Mouse (Mus musculus) limb, embryonic 13.5 days (tissue): ENCODE data around the gene Ppm1k. TPM values are rescaled to one million over a fixed set of nuclear protein-coding genes. Genes with fewer than 3 reads are reported as not detected.
"Not testable (repeated sequence)": the region's sequence is repeated elsewhere in the genome, so short reads cannot be mapped to it uniquely, and the experiment has no call there.

ENCODE experiments used
- ATAC-seq: fragments of 200-750 bp; cut with Nextera tagmentation; 2 replicates; pipeline ENCODE4 v1.8.0; 2017; ENCODE audit warnings: low read depth, moderate number of reproducible peaks, moderate TSS enrichment; ENCODE audit not compliant: low FRiP score
- H3K27ac ChIP-seq: fragments of 300-500 bp; sonication (generic); 2 replicates; pipeline ENCODE4 v1.5.1; 2015; ENCODE audit warnings: inconsistent platforms, mild to moderate bottlenecking, moderate library complexity
- H3K27me3 ChIP-seq: fragments of 300-500 bp; sonication (generic); 2 replicates; pipeline ENCODE4 v1.6.1; 2015; ENCODE audit warnings: mild to moderate bottlenecking, inconsistent platforms
- H3K36me3 ChIP-seq: fragments of 300-500 bp; sonication (generic); 2 replicates; pipeline ENCODE4 v1.6.1; 2015; ENCODE audit warnings: inconsistent platforms, mild to moderate bottlenecking, moderate library complexity
- H3K4me1 ChIP-seq: fragments of 300-500 bp; sonication (generic); 2 replicates; pipeline ENCODE4 v1.6.1; 2015; ENCODE audit warnings: inconsistent platforms
- H3K4me2 ChIP-seq: fragments of 300-500 bp; sonication (generic); replicated peaks from 2 replicates; pipeline ENCODE4 v1.6.1; 2015; ENCODE audit warnings: inconsistent platforms, mild to moderate bottlenecking, moderate library complexity
- H3K4me3 ChIP-seq: fragments of 300-500 bp; sonication (generic); 2 replicates; pipeline ENCODE4 v1.5.1; 2015; ENCODE audit warnings: moderate library complexity, mild to moderate bottlenecking, inconsistent platforms
- H3K9ac ChIP-seq: fragments of 300-500 bp; sonication (generic); 2 replicates; pipeline ENCODE4 v1.6.1; 2015; ENCODE audit warnings: mild to moderate bottlenecking, inconsistent platforms
- H3K9me3 ChIP-seq: fragments of 300-500 bp; sonication (generic); 2 replicates; pipeline ENCODE4 v1.6.1; 2016; ENCODE audit warnings: inconsistent platforms
- WGBS: fragments of 180-500 bp; shearing (Covaris S2); methylation state at CpG from one replicate; pipeline ENCODE4 v1.1.7; 2015; 5-methylcytosine and 5-hydroxymethylcytosine counted together
- polyA plus RNA-seq: library from polyadenylated mRNA; unstranded; fragments of >200 nt; fragmentation: Nextera tagmentation; extraction: Ambion mirVana; gene quantifications from 2 replicates; pipeline ENCODE4 v1.2.1, GENCODE M21; 2015

The Ppm1k gene
- polyA plus RNA-seq, 1 experiment from 2014 or later: 5.3 TPM

- 96% methylated on average over 2 of the region's 2 CpGs for WGBS
- peaks cover 19% of the 10 kb centered on the region for H3K36me3 ChIP-seq
- H3K27ac ChIP-seq: no peak overlapping the region
- no peak for ATAC-seq
- H3K9me3 ChIP-seq: no peaks in the 10 kb centered on the region
- H3K4me3 ChIP-seq: no peak overlapping the region
- no peak overlapping the region for H3K9ac ChIP-seq
- no peak overlapping the region for H3K4me2 ChIP-seq
- no peaks in the 10 kb centered on the region for H3K4me1 ChIP-seq
- no peaks in the 10 kb centered on the region for H3K27me3 ChIP-seq
These were observed 8.3 kb downstream of the Ppm1k start for GRCm38 (mm10) chr6:57526933-57527332.

DNA sequence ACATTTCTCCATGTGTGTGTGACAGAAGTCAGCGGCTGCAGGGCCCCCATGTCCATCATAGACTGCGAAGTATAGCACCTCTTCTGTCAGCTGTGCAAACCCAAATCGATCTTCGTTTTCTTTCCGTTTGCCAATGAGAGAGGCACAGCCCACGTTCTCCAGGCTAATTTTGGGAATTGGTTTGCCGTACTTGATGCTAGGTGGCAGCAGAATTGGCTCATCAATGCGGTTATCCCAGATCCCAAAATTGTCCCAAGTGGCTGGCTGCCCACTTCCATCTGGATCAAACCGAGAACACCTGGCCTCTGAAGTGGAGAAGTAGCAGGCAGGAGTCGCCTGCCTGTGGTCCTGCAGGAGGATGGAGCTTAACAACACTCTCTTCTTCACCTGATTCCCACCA is 10.5 kb downstream of the Ppm1k start:
- WGBS: 89% methylated on average over 10 of the region's 10 CpGs
- Histone ChIP-seq H3K4me2 (no peak overlapping the region), H3K4me1 (no peaks in the 10 kb centered on the region), H3K9ac (no peak overlapping the region), H3K27me3 (no peaks in the 10 kb centered on the region), H3K36me3 (peaks cover 19% of the 10 kb centered on the region), H3K9me3 (no peaks in the 10 kb centered on the region), H3K4me3 (no peak overlapping the region), H3K27ac (no peak overlapping the region)
- no peak for ATAC-seq

GRCm38 (mm10) chr6:57520749-57521652 is 14.3 kb downstream of the Ppm1k start:
- Histone ChIP-seq H3K27ac (no peak overlapping the region), H3K4me2 (no peak overlapping the region), H3K36me3 (peaks cover 23% of the 10 kb centered on the region), H3K27me3 (no peaks in the 10 kb centered on the region), H3K9ac (no peak overlapping the region), H3K4me1 (no peaks in the 10 kb centered on the region), H3K9me3 (no peaks in the 10 kb centered on the region), H3K4me3 (no peak overlapping the region)
- no peak for ATAC-seq
- 91% methylated on average over 10 of the region's 10 CpGs for WGBS

GRCm38 (mm10) chr6:57514035-57514374 is 21.3 kb downstream of the Ppm1k start:
- no peak overlapping the region for H3K4me2 ChIP-seq
- 78% methylated on average over 4 of the region's 4 CpGs for WGBS
- no peak for ATAC-seq
- no peak overlapping the region for H3K27ac ChIP-seq
- H3K9ac ChIP-seq: no peak overlapping the region
- H3K27me3 ChIP-seq: no peaks in the 10 kb centered on the region
- no peaks in the 10 kb centered on the region for H3K4me1 ChIP-seq
- no peaks in the 10 kb centered on the region for H3K9me3 ChIP-seq
- H3K36me3 ChIP-seq: peaks cover 46% of the 10 kb centered on the region
- no peak overlapping the region for H3K4me3 ChIP-seq

GRCm38 (mm10) chr6:57513351-57514034 is 21.8 kb downstream of the Ppm1k start:
- Histone ChIP-seq H3K27ac (no peak overlapping the region), H3K9ac (no peak overlapping the region), H3K4me2 (no peak overlapping the region), H3K36me3 (peaks cover 46% of the 10 kb centered on the region), H3K4me3 (no peak overlapping the region), H3K9me3 (no peaks in the 10 kb centered on the region), H3K4me1 (no peaks in the 10 kb centered on the region), H3K27me3 (no peaks in the 10 kb centered on the region)
- ATAC-seq: no peak
- WGBS: 81% methylated on average over 7 of the region's 7 CpGs

DNA sequence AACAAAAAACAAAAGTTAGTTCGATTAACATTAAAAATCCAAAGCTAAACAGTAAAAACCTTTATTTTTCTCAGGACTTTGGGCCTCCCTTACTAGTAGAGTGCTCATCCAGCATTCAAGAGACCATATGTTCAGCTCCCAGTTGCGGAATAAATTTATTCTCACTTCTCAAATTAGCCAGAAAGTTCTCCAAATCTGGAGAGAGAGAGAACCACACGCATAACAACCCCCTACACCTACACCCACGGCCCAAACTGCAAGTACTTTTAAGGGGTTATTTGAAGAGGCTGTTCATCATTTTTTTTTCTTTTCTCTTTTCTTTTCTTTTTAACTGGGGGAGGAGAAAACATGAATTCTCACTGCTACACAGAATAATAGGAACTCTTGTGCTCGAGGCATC is 23.4 kb downstream of the Ppm1k start:
- no peaks in the 10 kb centered on the region for H3K9me3 ChIP-seq
- no peak overlapping the region for H3K9ac ChIP-seq
- no peak for ATAC-seq
- WGBS: 83% methylated on average over 5 of the region's 5 CpGs
- H3K36me3 ChIP-seq: peaks cover 43% of the 10 kb centered on the region
- no peaks in the 10 kb centered on the region for H3K4me1 ChIP-seq
- no peak overlapping the region for H3K4me2 ChIP-seq
- H3K27me3 ChIP-seq: no peaks in the 10 kb centered on the region
- H3K4me3 ChIP-seq: no peak overlapping the region
- H3K27ac ChIP-seq: no peak overlapping the region

GRCm38 (mm10) chr6:57503662-57504379 is 31.4 kb downstream of the Ppm1k start:
- Histone ChIP-seq H3K27ac (no peak overlapping the region), H3K4me2 (no peak overlapping the region), H3K36me3 (no peaks in the 10 kb centered on the region), H3K4me1 (no peaks in the 10 kb centered on the region), H3K27me3 (no peaks in the 10 kb centered on the region), H3K9ac (no peak overlapping the region), H3K9me3 (no peaks in the 10 kb centered on the region), H3K4me3 (no peak overlapping the region)
- WGBS: 76% methylated on average over 3 of the region's 3 CpGs
- ATAC-seq: no peak

DNA sequence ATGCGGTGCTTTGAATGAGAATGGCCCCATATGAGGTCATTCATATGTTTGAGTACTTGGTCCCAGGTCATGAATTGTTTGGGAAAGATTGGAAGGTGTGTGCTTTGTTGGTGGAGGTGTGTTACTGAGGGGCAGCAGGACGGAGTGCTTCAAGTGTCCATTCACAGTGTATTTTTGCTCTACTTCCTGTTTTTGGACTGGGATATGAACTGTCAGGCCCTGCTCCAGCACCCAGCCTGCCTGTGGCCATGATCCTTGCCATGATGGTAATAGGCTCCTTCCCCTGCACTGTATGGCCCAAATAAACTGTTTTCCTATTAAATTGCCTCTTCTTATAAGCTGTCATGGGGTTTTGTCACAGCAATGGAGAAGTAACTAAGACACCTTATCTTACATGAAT is 36.1 kb downstream of the Ppm1k start:
- no peak overlapping the region for H3K4me2 ChIP-seq
- 82% methylated on average over 2 of the region's 2 CpGs for WGBS
- no peak overlapping the region for H3K27ac ChIP-seq

GRCm38 (mm10) chr6:57468161-57468560 is 67.1 kb downstream of the Ppm1k start:
- H3K4me3 ChIP-seq, ATAC-seq, H3K4me2 ChIP-seq, H3K9ac ChIP-seq, H3K9me3 ChIP-seq, H3K36me3 ChIP-seq, H3K27ac ChIP-seq, H3K4me1 ChIP-seq, H3K27me3 ChIP-seq: not testable (repeated sequence)
- 34% methylated on average over 3 of the region's 3 CpGs for WGBS

More for the DNA sequence above, 36.1 kb downstream of the Ppm1k start:
- no peaks in the 10 kb centered on the region for H3K36me3 ChIP-seq
- H3K9me3 ChIP-seq: no peaks in the 10 kb centered on the region
- H3K9ac ChIP-seq: no peak overlapping the region
- H3K27me3 ChIP-seq: no peaks in the 10 kb centered on the region
- ATAC-seq: no peak
- H3K4me1 ChIP-seq: no peaks in the 10 kb centered on the region
- no peak overlapping the region for H3K4me3 ChIP-seq

Other genes starting within 250 kb of the Ppm1k start
- not detected in 2 replicates for gene Vmn1r16, start 206.0 kb downstream of the Ppm1k start, polyA plus RNA-seq
- not detected in 2 replicates for gene Vmn1r17, start 171.7 kb downstream of the Ppm1k start, polyA plus RNA-seq
- gene Vmn1r18, start 139.7 kb downstream of the Ppm1k start, polyA plus RNA-seq: not detected in 2 replicates
- gene Vmn1r19, start 131.7 kb downstream of the Ppm1k start, polyA plus RNA-seq: not detected in 2 replicates
- gene Vmn1r20, start 106.5 kb downstream of the Ppm1k start, polyA plus RNA-seq: not detected in 2 replicates
- 1.8 and 2.2 TPM in 2 replicates for gene Herc6, start 45.5 kb upstream of the Ppm1k start, polyA plus RNA-seq
- gene Pyurf, start 156.6 kb upstream of the Ppm1k start, polyA plus RNA-seq: 16.8 and 17.0 TPM in 2 replicates
- 30.8 and 32.8 TPM in 2 replicates for gene Lancl2, start 167.1 kb upstream of the Ppm1k start, polyA plus RNA-seq